Mouse (Mus musculus): ENCODE measurements around the gene Fam131a. TPM values are rescaled to one million over a fixed set of nuclear protein-coding genes. Genes with fewer than 3 reads are reported as not detected.

Gene Fam131a
- polyA plus RNA-seq, 1 experiment from 2014 or later, result 8.8 TPM

DNA sequence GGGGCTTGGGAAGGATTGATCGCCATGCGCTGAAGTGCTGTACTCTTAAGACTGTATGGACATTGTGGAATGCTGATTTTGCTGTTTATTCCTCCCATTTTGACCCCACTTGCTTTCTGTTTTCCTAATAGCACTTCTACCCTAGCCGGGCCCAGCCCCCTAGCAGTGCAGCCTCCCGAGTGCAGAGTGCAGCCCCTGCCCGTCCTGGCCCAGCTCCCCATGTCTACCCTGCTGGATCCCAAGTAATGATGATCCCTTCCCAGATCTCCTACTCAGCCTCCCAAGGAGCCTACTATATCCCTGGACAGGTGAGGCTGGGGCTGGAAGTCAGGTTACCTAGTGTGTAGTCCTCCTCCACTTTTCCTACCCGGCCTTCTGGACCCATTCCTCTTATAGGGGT is 17.8 kb upstream of the Fam131a start:
- peak overlapping the region; percentile 99 for H3K4me3 ChIP-seq
- peaks cover 64% of the 10 kb centered on the region for H3K36me3 ChIP-seq
- H3K9me3 ChIP-seq (replicated peaks), result no peaks in the 10 kb centered on the region
- no peak overlapping the region for H3K27ac ChIP-seq (replicated peaks)
- H3K27me3 ChIP-seq (ENCODE audit: low read depth, poor library complexity, severe bottlenecking), result no peaks in the 10 kb centered on the region
- 93% methylated on average over 6 of the region's 6 CpGs for WGBS
- DNase-seq (ENCODE audit: low spot score), result no peak
- peaks cover 29% of the 10 kb centered on the region for H3K4me1 ChIP-seq

- H3K27ac ChIP-seq (replicated peaks), result no peak overlapping the region
- no peak for DNase-seq (ENCODE audit: low spot score)
- no peak overlapping the region for H3K4me3 ChIP-seq
- H3K4me1 ChIP-seq, result peaks cover 27% of the 10 kb centered on the region
- 93% methylated on average over 4 of the region's 4 CpGs for WGBS
- peaks cover 79% of the 10 kb centered on the region for H3K36me3 ChIP-seq
- H3K9me3 ChIP-seq (replicated peaks), result no peaks in the 10 kb centered on the region
- no peaks in the 10 kb centered on the region for H3K27me3 ChIP-seq (ENCODE audit: low read depth, poor library complexity, severe bottlenecking)
These were observed 16.3 kb upstream of the Fam131a start for GRCm38 (mm10) chr16:20676702-20677101.

- no peak overlapping the region for H3K27ac ChIP-seq (replicated peaks)
- H3K9me3 ChIP-seq (replicated peaks), result no peaks in the 10 kb centered on the region
- no peak overlapping the region for H3K4me3 ChIP-seq
- peaks cover 21% of the 10 kb centered on the region for H3K4me1 ChIP-seq
- H3K27me3 ChIP-seq (ENCODE audit: low read depth, poor library complexity, severe bottlenecking), result no peaks in the 10 kb centered on the region
- DNase-seq (ENCODE audit: low spot score), result no peak
- whole genome bisulfite sequencing, result 91% methylated on average over 5 of the region's 5 CpGs
- H3K36me3 ChIP-seq, result peaks cover 86% of the 10 kb centered on the region
These were observed 15.7 kb upstream of the Fam131a start for GRCm38 (mm10) chr16:20677380-20677779.

GRCm38 (mm10) chr16:20677974-20678675 is 14.9 kb upstream of the Fam131a start:
- peaks cover 21% of the 10 kb centered on the region for H3K4me1 ChIP-seq
- no peak for DNase-seq (ENCODE audit: low spot score)
- H3K9me3 ChIP-seq (replicated peaks), result no peaks in the 10 kb centered on the region
- H3K27ac ChIP-seq (replicated peaks), result no peak overlapping the region
- no peak overlapping the region for H3K4me3 ChIP-seq
- 91% methylated on average over 10 of the region's 10 CpGs for WGBS
- no peaks in the 10 kb centered on the region for H3K27me3 ChIP-seq (ENCODE audit: low read depth, poor library complexity, severe bottlenecking)
- H3K36me3 ChIP-seq, result peaks cover 93% of the 10 kb centered on the region

DNA sequence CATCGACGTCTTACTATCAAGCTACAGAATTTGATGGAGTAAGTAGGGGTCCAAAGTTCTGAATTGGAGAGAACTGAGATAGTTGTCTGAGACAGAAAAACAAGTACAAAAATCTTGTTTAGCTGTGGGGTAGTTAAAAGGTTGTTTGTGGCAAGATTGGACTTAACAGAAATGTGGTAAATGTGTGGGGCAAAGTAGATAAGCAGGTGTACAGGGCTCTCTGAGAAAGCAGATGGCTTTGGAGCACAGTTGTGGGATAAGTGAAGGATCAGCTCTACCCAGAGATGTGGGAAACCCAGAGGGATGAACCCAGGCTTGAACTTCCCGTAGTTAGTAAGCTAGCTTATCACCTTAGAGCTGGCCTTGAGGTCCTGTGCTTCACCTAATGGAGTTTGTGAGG is 2.3 kb upstream of the Fam131a start:
- H3K36me3 ChIP-seq, result peaks cover 69% of the 10 kb centered on the region
- no peak overlapping the region for H3K27ac ChIP-seq (replicated peaks)
- no peaks in the 10 kb centered on the region for H3K9me3 ChIP-seq (replicated peaks)
- H3K4me1 ChIP-seq, result peaks cover 36% of the 10 kb centered on the region
- peaks cover 16% of the 10 kb centered on the region for H3K27me3 ChIP-seq (ENCODE audit: low read depth, poor library complexity, severe bottlenecking)
- WGBS, result 93% methylated on average over 3 of the region's 3 CpGs
- no peak for DNase-seq (ENCODE audit: low spot score)
- H3K4me3 ChIP-seq, result no peak overlapping the region

DNA sequence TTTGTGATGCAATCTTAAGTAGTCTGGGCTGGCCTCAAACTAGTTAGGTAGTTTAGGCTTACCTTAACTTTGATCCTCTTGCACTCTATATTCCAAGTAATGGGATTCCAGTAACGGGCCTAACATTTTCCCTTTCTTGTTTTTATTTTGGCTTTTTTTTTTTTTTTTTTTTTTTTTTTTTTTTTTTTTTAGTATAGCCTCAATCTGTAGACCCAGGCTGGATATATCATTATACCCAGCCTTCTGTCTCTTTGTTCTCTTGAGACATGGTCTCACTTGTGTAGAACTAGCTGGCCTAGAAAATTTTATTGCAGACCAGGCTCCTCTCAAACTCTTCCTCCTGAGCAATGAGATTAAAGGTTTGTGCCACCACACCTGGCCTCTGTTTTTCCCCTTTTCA is 1.4 kb upstream of the Fam131a start:
- Histone ChIP-seq H3K9me3 (replicated peaks) (no peaks in the 10 kb centered on the region), H3K27ac (replicated peaks) (no peak overlapping the region), H3K4me3 (no peak overlapping the region), H3K4me1 (peaks cover 44% of the 10 kb centered on the region), H3K27me3 (ENCODE audit: low read depth, poor library complexity, severe bottlenecking) (peaks cover 23% of the 10 kb centered on the region), H3K36me3 (peaks cover 61% of the 10 kb centered on the region)
- WGBS, result 89% methylated on average over 1 of the region's 1 CpGs
- DNase-seq (ENCODE audit: low spot score), result no peak

- Histone ChIP-seq H3K9me3 (replicated peaks) (no peaks in the 10 kb centered on the region), H3K36me3 (peaks cover 53% of the 10 kb centered on the region), H3K27ac (replicated peaks) (peak overlapping the region; percentile 23; the same call in 1 of the 2 replicates), H3K27me3 (ENCODE audit: low read depth, poor library complexity, severe bottlenecking) (peaks cover 23% of the 10 kb centered on the region), H3K4me3 (peak overlapping the region; percentile 73), H3K4me1 (peaks cover 48% of the 10 kb centered on the region)
- WGBS, result 44% methylated on average over 16 of the region's 16 CpGs
- peak; percentile 27 for DNase-seq (ENCODE audit: low spot score)
These were observed 638 bp upstream of the Fam131a start for GRCm38 (mm10) chr16:20692241-20692965.

GRCm38 (mm10) chr16:20694781-20695180 is 1.7 kb downstream of the Fam131a start:
- Histone ChIP-seq H3K27ac (replicated peaks) (peak overlapping the region; percentile 86; the same call in 1 of the 2 replicates), H3K4me1 (peaks cover 49% of the 10 kb centered on the region), H3K4me3 (0 out of 2 replicates have a peak overlapping the region, but pooled peaks have one; percentile 14), H3K27me3 (ENCODE audit: low read depth, poor library complexity, severe bottlenecking) (peaks cover 23% of the 10 kb centered on the region), H3K36me3 (peaks cover 36% of the 10 kb centered on the region), H3K9me3 (replicated peaks) (no peaks in the 10 kb centered on the region)
- DNase-seq (ENCODE audit: low spot score), result no peak
- 78% methylated on average over 8 of the region's 8 CpGs for WGBS

DNA sequence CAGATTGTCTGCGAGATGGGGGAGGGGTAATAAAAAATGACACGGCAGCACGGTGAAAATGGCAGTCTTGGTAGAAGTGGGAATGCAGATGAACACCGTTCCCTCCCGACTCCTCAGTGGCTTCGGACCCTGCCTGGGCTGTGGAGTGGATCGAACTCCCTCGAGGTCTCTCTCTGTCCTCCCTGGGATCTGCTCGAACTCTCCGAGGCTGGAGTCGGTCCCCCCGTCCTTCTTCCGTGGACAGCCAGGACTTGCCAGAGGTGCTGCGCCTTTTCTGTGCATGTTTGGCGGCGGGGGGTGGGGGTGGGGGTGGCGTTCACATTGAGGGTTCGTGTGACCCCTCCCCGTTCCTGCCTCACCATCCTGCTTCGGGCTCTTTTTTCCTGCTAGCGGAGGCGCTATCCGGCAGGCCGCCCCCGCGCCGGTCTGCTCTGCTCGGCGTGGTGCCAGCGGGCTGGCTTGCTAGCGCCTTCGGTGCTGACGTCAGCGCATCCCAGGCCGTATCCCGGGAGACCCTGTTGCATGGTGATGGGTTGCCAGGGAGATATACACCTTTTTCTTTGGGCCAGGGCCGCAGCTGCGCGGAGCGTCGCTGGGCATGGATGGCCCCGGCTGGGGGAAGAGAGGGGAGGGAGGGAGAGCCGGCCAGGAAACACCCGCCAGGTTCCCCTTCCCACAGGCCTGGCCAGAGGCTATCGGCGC is 2.7 kb downstream of the Fam131a start:
- peaks cover 31% of the 10 kb centered on the region for H3K36me3 ChIP-seq
- H3K27me3 ChIP-seq (ENCODE audit: low read depth, poor library complexity, severe bottlenecking), result peaks cover 23% of the 10 kb centered on the region
- peak overlapping the region; percentile 58 for H3K4me3 ChIP-seq
- peak overlapping the region; percentile 86 for H3K27ac ChIP-seq (replicated peaks)
- H3K9me3 ChIP-seq (replicated peaks), result no peaks in the 10 kb centered on the region
- peak; percentile 89 for DNase-seq (ENCODE audit: low spot score)
- 2% methylated on average over 46 of the region's 46 CpGs for WGBS
- peaks cover 55% of the 10 kb centered on the region for H3K4me1 ChIP-seq

- 78% methylated on average over 5 of the region's 5 CpGs for WGBS
- peaks cover 19% of the 10 kb centered on the region for H3K36me3 ChIP-seq
- peaks cover 55% of the 10 kb centered on the region for H3K4me1 ChIP-seq
These were observed 6.2 kb downstream of the Fam131a start for GRCm38 (mm10) chr16:20699266-20699665.

DNA sequence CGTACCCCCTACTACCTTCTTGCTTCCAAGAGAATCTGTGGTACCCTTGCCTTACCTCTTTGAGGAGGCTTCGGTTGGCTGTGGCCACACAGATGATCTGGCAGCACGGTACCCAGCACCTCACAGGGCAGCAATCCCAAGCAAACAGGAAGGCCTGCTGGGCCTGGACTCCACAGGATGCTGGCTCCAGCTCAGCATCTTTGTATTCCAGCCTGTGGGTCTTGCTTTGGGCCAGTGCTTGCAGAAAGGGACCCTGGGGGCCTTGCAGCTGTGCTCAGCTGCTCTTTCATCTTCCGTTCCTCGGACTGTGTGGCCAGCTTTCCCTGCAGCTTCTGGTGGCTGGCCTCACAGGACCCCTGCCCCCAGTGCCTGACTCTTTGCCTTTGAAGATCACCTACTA is 7.0 kb downstream of the Fam131a start:
- H3K27ac ChIP-seq (replicated peaks), result peak overlapping the region; percentile 42; the same call in 1 of the 2 replicates

More at GRCm38 (mm10) chr16:20699266-20699665, 6.2 kb downstream of the Fam131a start:
- Histone ChIP-seq H3K9me3 (replicated peaks) (no peaks in the 10 kb centered on the region), H3K27me3 (ENCODE audit: low read depth, poor library complexity, severe bottlenecking) (peaks cover 19% of the 10 kb centered on the region), H3K27ac (replicated peaks) (no peak overlapping the region), H3K4me3 (no peak overlapping the region)
- no peak for DNase-seq (ENCODE audit: low spot score)

DNA sequence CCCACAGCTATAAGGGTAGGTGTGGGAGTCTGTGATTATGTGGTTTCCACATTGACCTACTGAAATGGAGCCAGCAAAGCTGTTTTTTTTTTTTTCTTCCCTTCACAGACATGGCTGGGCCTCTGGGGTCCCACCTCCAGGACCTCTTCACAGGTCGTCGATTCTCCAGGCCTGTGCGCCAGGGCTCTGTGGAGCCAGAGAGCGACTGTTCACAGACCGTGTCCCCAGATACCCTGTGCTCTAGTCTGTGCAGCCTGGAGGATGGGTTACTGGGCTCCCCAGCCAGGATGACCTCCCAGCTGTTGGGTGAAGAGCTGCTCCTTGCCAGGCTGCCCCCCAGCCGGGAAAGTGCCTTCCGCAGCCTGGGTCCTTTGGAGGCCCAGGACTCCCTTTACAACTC is 8.3 kb downstream of the Fam131a start:
- H3K4me1 ChIP-seq, result peaks cover 36% of the 10 kb centered on the region
- no peak for DNase-seq (ENCODE audit: low spot score)
- H3K36me3 ChIP-seq, result peaks cover 39% of the 10 kb centered on the region
- WGBS, result 45% methylated on average over 7 of the region's 7 CpGs
- H3K27ac ChIP-seq (replicated peaks), result peak overlapping the region; percentile 84
- 0 out of 2 replicates have a peak overlapping the region, but pooled peaks have one; percentile 28 for H3K4me3 ChIP-seq
- H3K27me3 ChIP-seq (ENCODE audit: low read depth, poor library complexity, severe bottlenecking), result peaks cover 2% of the 10 kb centered on the region; the same call in 1 of the 2 replicates
- no peaks in the 10 kb centered on the region for H3K9me3 ChIP-seq (replicated peaks)

More for the DNA sequence above, 7.0 kb downstream of the Fam131a start:
- Histone ChIP-seq H3K36me3 (peaks cover 26% of the 10 kb centered on the region), H3K9me3 (replicated peaks) (no peaks in the 10 kb centered on the region), H3K4me3 (no peak overlapping the region), H3K4me1 (peaks cover 49% of the 10 kb centered on the region), H3K27me3 (ENCODE audit: low read depth, poor library complexity, severe bottlenecking) (peaks cover 11% of the 10 kb centered on the region)
- DNase-seq (ENCODE audit: low spot score), result no peak
- 32% methylated on average over 5 of the region's 5 CpGs for WGBS

Measured in midbrain, embryonic 10.5 days (tissue).